Mouse (Mus musculus) ES-E14 (cell line): ENCODE results near the gene Lce1k. TPM values are rescaled to one million over a fixed set of nuclear protein-coding genes. Genes with fewer than 3 reads are reported as not detected.
"Not testable (repeated sequence)": the region's sequence is repeated elsewhere in the genome, so short reads cannot be mapped to it uniquely, and the experiment has no call there.

Experiments
- DNase-seq: peaks from one replicate; pipeline ENCODE4 v3.0.0-alpha.2; 2013; ENCODE audit warnings: low read depth, low spot score
- H3K27ac ChIP-seq: 2 replicates; pipeline ENCODE4 v1.5.1; 2012; ENCODE audit warnings: low read depth, mild to moderate bottlenecking, low read length, moderate library complexity, mixed read lengths; ENCODE audit not compliant: poor library complexity, insufficient read depth, severe bottlenecking
- H3K36me3 ChIP-seq: 2 replicates; pipeline ENCODE4 v1.6.1; 2012; ENCODE audit warnings: mild to moderate bottlenecking, low read length, moderate library complexity, mixed read lengths; ENCODE audit not compliant: control insufficient read depth, poor library complexity, insufficient read depth, severe bottlenecking
- H3K4me1 ChIP-seq, 2 experiments: fragments of 150-350 bp in 1 of 2; sonication (generic) in 1 of 2; 2 replicates each; pipeline ENCODE4 v1.6.1; 2012; ENCODE audit warnings: low read length in 2 of 2, mild to moderate bottlenecking in 1 of 2, mixed read lengths in 1 of 2; ENCODE audit not compliant: control insufficient read depth in 2 of 2, insufficient read depth in 2 of 2, poor library complexity in 1 of 2
- H3K4me3 ChIP-seq, 2 experiments: fragments of 150-350 bp in 1 of 2; sonication (generic) in 1 of 2; 2 replicates each; pipeline ENCODE4 v1.5.1; 2012; ENCODE audit warnings: low read length in 2 of 2, low read depth in 1 of 2, mild to moderate bottlenecking in 1 of 2, mixed read lengths in 1 of 2; ENCODE audit not compliant: insufficient read depth in 1 of 2, poor library complexity in 1 of 2, severe bottlenecking in 1 of 2
- H3K9ac ChIP-seq: 2 replicates; pipeline ENCODE4 v1.6.1; 2012; ENCODE audit warnings: low read depth, mild to moderate bottlenecking, low read length, mixed read lengths; ENCODE audit not compliant: poor library complexity, insufficient read depth, severe bottlenecking
- H3K9me3 ChIP-seq: fragments of 150-350 bp; sonication (generic); 2 replicates; pipeline ENCODE4 v1.6.1; 2012; ENCODE audit warnings: low read depth, mild to moderate bottlenecking, low read length; ENCODE audit not compliant: control insufficient read depth, insufficient read depth
- CHD2 ChIP-seq: IDR thresholded peaks from 2 replicates; pipeline ENCODE4 v1.6.1; 2014; ENCODE audit warnings: mild to moderate bottlenecking, low read depth, low read length, inconsistent platforms
- HCFC1 ChIP-seq: IDR thresholded peaks from 2 replicates; pipeline ENCODE4 v1.6.1; 2012; ENCODE audit warnings: low read length, inconsistent platforms, borderline replicate concordance; ENCODE audit not compliant: insufficient read depth
- MAFK ChIP-seq: IDR thresholded peaks from 2 replicates; pipeline ENCODE4 v1.6.1; 2014; ENCODE audit warnings: mild to moderate bottlenecking, low read depth, low read length, inconsistent platforms; ENCODE audit not compliant: insufficient read depth
- ZC3H11A ChIP-seq: IDR thresholded peaks from 2 replicates; pipeline ENCODE4 v1.6.1; 2012; ENCODE audit warnings: low read depth, mild to moderate bottlenecking, inconsistent platforms, low read length, borderline replicate concordance
- ZNF384 ChIP-seq: IDR thresholded peaks from 2 replicates; pipeline ENCODE4 v1.6.1; 2012; ENCODE audit warnings: low read depth, low read length, inconsistent platforms
- in situ Hi-C, 2 experiments: fragments of 600-800 bp; cut with MboI; formaldehyde crosslinking; loops; one replicate each; pipeline ENCODE4 v1.15.1; 2025; ENCODE audit warnings: low sequenced_read_pairs in 2 of 2, inconsistent platforms in 1 of 2; ENCODE audit not compliant: unreplicated experiment in 2 of 2
- total RNA-seq: library from RNA; depleted of rRNA; stranded (reverse); fragments of 300-350 nt; gene quantifications from 2 replicates; pipeline ENCODE4 v1.2.3, GENCODE M21; 2012; rRNA removed

Gene Lce1k
- total RNA-seq = not detected in 2 replicates

- TF ChIP-seq ZC3H11A = no peak
- no peak for TF ChIP-seq HCFC1
- TF ChIP-seq CHD2 = no peak
- TF ChIP-seq MAFK = no peak
- TF ChIP-seq ZNF384 = no peak
- in situ Hi-C loops = no loop called here
- no peak for DNase-seq
- Histone ChIP-seq H3K36me3 (no peaks in the 10 kb centered on the region), H3K9ac (no peak within 1 kb of the TSS), H3K9me3 (no peaks in the 10 kb centered on the region), H3K4me3 (no peak within 1 kb of the TSS), H3K27ac (no peak within 1 kb of the TSS), H3K4me1 (no peaks in the 10 kb centered on the region)
These were observed at the start of gene Lce1k for GRCm38 (mm10) chr3:92807791-92808190. Gene Lce1k (minus strand): TSS chr3:92807891.

- in situ Hi-C loops = no loop called here
- TF ChIP-seq MAFK (no peak), ZNF384 (no peak), ZC3H11A (no peak), HCFC1 (no peak), CHD2 (no peak)
- Histone ChIP-seq H3K4me1 (no peaks in the 10 kb centered on the region), H3K9me3 (no peaks in the 10 kb centered on the region), H3K4me3 (no peak within 1 kb of the TSS), H3K36me3 (no peaks in the 10 kb centered on the region), H3K27ac (no peak within 1 kb of the TSS), H3K9ac (no peak within 1 kb of the TSS)
- no peak for DNase-seq
These were observed 43.5 kb upstream of the Lce1k start, which contains the start of gene Lce1l for GRCm38 (mm10) chr3:92851186-92851585. Gene Lce1l (minus strand): TSS chr3:92851286.

- Histone ChIP-seq H3K9ac (no peak within 1 kb of the TSS), H3K4me3 (no peak within 1 kb of the TSS), H3K27ac (no peak within 1 kb of the TSS), H3K9me3 (no peaks in the 10 kb centered on the region), H3K36me3 (no peaks in the 10 kb centered on the region), H3K4me1 (no peaks in the 10 kb centered on the region)
- TF ChIP-seq ZNF384 (no peak), HCFC1 (no peak), MAFK (no peak), CHD2 (no peak), ZC3H11A (no peak)
- no peak for DNase-seq
- in situ Hi-C loops = no loop called here
These were observed 19.4 kb upstream of the Lce1k start, which contains the start of gene Kprp for GRCm38 (mm10) chr3:92827108-92827507. Gene Kprp (minus strand): TSS chr3:92827247.

- no peak overlapping the region for H3K27ac ChIP-seq
These were observed 18.1 kb upstream of the Lce1k start for GRCm38 (mm10) chr3:92825808-92826207.

GRCm38 (mm10) chr3:92816036-92816435 is 8.3 kb upstream of the Lce1k start:
- H3K9ac ChIP-seq, H3K4me3 ChIP-seq, H3K36me3 ChIP-seq, in situ Hi-C loops, H3K9me3 ChIP-seq, H3K27ac ChIP-seq, H3K4me1 ChIP-seq: not testable (repeated sequence)
- peak; percentile 52 for DNase-seq

More at GRCm38 (mm10) chr3:92825808-92826207, 18.1 kb upstream of the Lce1k start:
- no peak overlapping the region for H3K9ac ChIP-seq
- H3K9me3 ChIP-seq = no peaks in the 10 kb centered on the region
- H3K4me1 ChIP-seq = no peaks in the 10 kb centered on the region
- H3K4me3 ChIP-seq = no peak overlapping the region
- in situ Hi-C loops = no loop called here
- TF ChIP-seq MAFK = no peak
- no peak for TF ChIP-seq ZC3H11A
- no peak for TF ChIP-seq ZNF384
- TF ChIP-seq CHD2 = no peak
- TF ChIP-seq HCFC1 = no peak
- no peaks in the 10 kb centered on the region for H3K36me3 ChIP-seq
- no peak for DNase-seq
